Mouse (Mus musculus) hindbrain, embryonic 15.5 days (tissue): ENCODE measurements at regions not wholly inside any gene's neighbourhood (a gene's known extent, or its start where the extent isn't known, plus 50 kb on each side); places are given as distances from the start of the nearest gene placed in this dataset.

Experiments
- ATAC-seq: fragments of 200-750 bp; cut with Nextera tagmentation; 2 replicates; pipeline ENCODE4 v1.8.0; 2017; ENCODE audit warnings: low read depth, moderate number of reproducible peaks, moderate TSS enrichment; ENCODE audit not compliant: low FRiP score
- H3K27ac ChIP-seq: fragments of 300-500 bp; sonication (generic); replicated peaks from 2 replicates; pipeline ENCODE4 v1.5.1; 2015; ENCODE audit warnings: mild to moderate bottlenecking, inconsistent platforms
- H3K27me3 ChIP-seq: fragments of 300-500 bp; sonication (generic); 2 replicates; pipeline ENCODE4 v1.6.1; 2015; ENCODE audit warnings: control low read depth, inconsistent platforms
- H3K36me3 ChIP-seq: fragments of 300-500 bp; sonication (generic); 2 replicates; pipeline ENCODE4 v1.6.1; 2015; ENCODE audit warnings: control low read depth, inconsistent platforms
- H3K4me1 ChIP-seq: fragments of 300-500 bp; sonication (generic); replicated peaks from 2 replicates; pipeline ENCODE4 v1.6.1; 2015; ENCODE audit warnings: control low read depth, inconsistent platforms
- H3K4me2 ChIP-seq: fragments of 300-500 bp; sonication (generic); 2 replicates; pipeline ENCODE4 v1.6.1; 2015; ENCODE audit warnings: moderate library complexity, mild to moderate bottlenecking, inconsistent platforms
- H3K4me3 ChIP-seq: fragments of 300-500 bp; sonication (generic); 2 replicates; pipeline ENCODE4 v1.5.1; 2015; ENCODE audit warnings: mild to moderate bottlenecking, inconsistent platforms
- H3K9ac ChIP-seq: fragments of 300-500 bp; sonication (generic); 2 replicates; pipeline ENCODE4 v1.6.1; 2015; ENCODE audit warnings: inconsistent platforms
- H3K9me3 ChIP-seq: fragments of 300-500 bp; sonication (generic); 2 replicates; pipeline ENCODE4 v1.6.1; 2016; ENCODE audit warnings: control low read depth, inconsistent platforms
- WGBS: fragments of 180-500 bp; shearing (Covaris S2); methylation state at CpG from one replicate; pipeline ENCODE4 v1.1.7; 2015; 5-methylcytosine and 5-hydroxymethylcytosine counted together

DNA sequence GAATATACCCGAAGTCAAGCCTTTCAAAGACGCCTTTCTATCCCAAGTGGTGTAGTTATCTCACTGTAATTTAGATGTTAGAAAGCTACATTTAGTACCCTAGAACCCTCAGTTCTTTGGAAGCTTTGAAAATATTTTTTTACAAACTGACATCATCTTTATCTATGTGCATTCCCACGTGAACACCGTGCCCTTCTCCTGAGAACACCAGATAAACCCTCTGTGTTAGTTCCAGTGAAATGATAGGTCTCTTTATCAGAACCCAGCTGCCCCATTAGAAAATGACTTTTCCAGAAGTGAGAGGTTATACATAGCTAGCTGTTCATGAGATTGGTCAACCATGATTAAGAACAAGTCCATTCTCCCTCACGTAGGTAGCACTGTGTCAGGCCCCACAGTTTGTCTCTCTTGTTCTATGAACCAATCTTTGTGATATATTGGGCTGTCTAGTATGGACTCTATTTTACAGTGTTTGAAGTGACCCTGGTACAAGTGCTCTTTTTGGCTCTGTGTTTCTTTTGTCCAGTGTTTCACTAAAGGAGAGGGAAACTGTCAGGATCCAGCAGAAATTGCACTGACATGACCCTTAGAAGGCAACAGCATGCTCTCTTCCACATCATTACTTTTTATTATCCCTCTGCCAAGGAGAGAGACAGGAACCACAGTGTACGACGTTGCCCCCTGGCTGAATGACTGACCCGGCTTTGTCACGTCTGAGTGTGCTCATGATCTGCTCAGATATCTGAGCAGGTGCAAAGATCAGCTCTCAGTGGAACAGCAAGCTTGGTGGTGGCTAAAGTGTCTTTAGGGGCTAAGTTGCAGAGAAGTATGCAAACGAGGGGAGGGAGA is 1717.9 kb upstream of the Gm7489 start:
- Histone ChIP-seq H3K4me3 (no peak overlapping the region), H3K9ac (no peak overlapping the region), H3K36me3 (no peaks in the 10 kb centered on the region), H3K27me3 (no peaks in the 10 kb centered on the region), H3K9me3 (no peaks in the 10 kb centered on the region), H3K4me2 (no peak overlapping the region), H3K4me1 (peaks cover 5% of the 10 kb centered on the region; the same call in 1 of the 2 replicates), H3K27ac (no peak overlapping the region)
- no peak for ATAC-seq
- 69% methylated on average over 10 of the region's 10 CpGs for WGBS

GRCm38 (mm10) chr15:52167811-52168210 is 1716.9 kb upstream of the Gm7489 start:
- no peaks in the 10 kb centered on the region for H3K27me3 ChIP-seq
- no peak overlapping the region for H3K4me3 ChIP-seq
- no peaks in the 10 kb centered on the region for H3K36me3 ChIP-seq
- no peak overlapping the region for H3K4me2 ChIP-seq
- 85% methylated on average over 5 of the region's 5 CpGs for WGBS
- H3K4me1 ChIP-seq, result no peaks in the 10 kb centered on the region
- H3K9me3 ChIP-seq, result no peaks in the 10 kb centered on the region
- H3K9ac ChIP-seq, result no peak overlapping the region
- ATAC-seq, result no peak
- no peak overlapping the region for H3K27ac ChIP-seq

GRCm38 (mm10) chr15:52176951-52177350 is 1707.8 kb upstream of the Gm7489 start:
- H3K9ac ChIP-seq, result no peak overlapping the region
- no peaks in the 10 kb centered on the region for H3K27me3 ChIP-seq
- no peaks in the 10 kb centered on the region for H3K9me3 ChIP-seq
- H3K4me2 ChIP-seq, result no peak overlapping the region
- no peaks in the 10 kb centered on the region for H3K4me1 ChIP-seq
- ATAC-seq, result no peak
- H3K27ac ChIP-seq, result no peak overlapping the region
- no peaks in the 10 kb centered on the region for H3K36me3 ChIP-seq
- H3K4me3 ChIP-seq, result no peak overlapping the region
- 81% methylated on average over 1 of the region's 1 CpGs for WGBS

DNA sequence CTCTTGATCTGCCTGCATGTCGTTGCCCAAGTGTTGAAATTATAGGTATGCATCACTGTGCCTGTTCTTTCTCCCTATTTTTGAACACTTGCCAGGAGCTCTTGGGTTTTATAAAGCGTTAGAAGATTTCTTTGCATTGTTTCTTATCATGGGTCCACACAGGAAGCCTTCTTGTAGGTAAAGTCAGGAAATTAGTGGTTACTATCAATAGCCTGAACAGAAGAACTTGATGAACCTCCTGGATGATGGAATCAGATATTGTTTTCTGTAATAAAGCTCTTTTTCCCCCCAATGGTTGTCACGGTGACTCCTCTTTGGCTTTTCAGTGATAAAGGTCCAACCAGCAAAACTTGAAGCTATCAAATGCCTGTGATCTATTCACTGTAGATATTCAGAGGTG is 1706.0 kb upstream of the Gm7489 start:
- Histone ChIP-seq H3K27me3 (no peaks in the 10 kb centered on the region), H3K4me3 (no peak overlapping the region), H3K4me2 (no peak overlapping the region), H3K27ac (no peak overlapping the region), H3K9me3 (no peaks in the 10 kb centered on the region), H3K9ac (no peak overlapping the region), H3K36me3 (no peaks in the 10 kb centered on the region), H3K4me1 (no peaks in the 10 kb centered on the region)
- 84% methylated on average over 3 of the region's 3 CpGs for WGBS
- no peak for ATAC-seq

- Histone ChIP-seq H3K4me1 (no peaks in the 10 kb centered on the region), H3K4me2 (no peak overlapping the region), H3K27ac (no peak overlapping the region), H3K9me3 (no peaks in the 10 kb centered on the region), H3K9ac (no peak overlapping the region), H3K4me3 (no peak overlapping the region), H3K27me3 (no peaks in the 10 kb centered on the region), H3K36me3 (no peaks in the 10 kb centered on the region)
- ATAC-seq, result no peak
Measured at GRCm38 (mm10) chr15:52179379-52179778, 1705.3 kb upstream of the Gm7489 start.

DNA sequence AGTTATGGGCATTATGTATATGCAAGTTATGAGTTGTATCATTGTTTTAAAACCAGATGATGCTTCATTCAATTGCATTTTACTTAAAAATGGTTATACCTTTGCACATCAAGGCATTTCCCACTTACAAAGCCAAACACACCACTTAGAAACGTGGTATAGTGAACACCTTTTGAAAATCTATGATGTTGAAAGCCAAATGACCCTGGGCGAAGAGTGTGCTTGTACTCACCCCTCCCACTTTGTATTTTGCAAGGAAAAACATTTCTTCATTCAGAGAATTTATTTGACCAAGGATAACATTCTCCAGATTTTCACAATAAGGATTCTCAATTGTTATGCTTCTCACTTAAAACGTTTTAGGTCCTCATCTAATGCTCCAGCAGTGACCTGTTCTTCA is 1693.5 kb upstream of the Gm7489 start:
- no peak overlapping the region for H3K27ac ChIP-seq
- H3K27me3 ChIP-seq, result no peaks in the 10 kb centered on the region
- H3K36me3 ChIP-seq, result no peaks in the 10 kb centered on the region
- H3K4me2 ChIP-seq, result no peak overlapping the region
- no peaks in the 10 kb centered on the region for H3K4me1 ChIP-seq
- ATAC-seq, result no peak
- no peak overlapping the region for H3K4me3 ChIP-seq
- H3K9ac ChIP-seq, result no peak overlapping the region
- 72% methylated on average over 3 of the region's 3 CpGs for WGBS
- H3K9me3 ChIP-seq, result no peaks in the 10 kb centered on the region

DNA sequence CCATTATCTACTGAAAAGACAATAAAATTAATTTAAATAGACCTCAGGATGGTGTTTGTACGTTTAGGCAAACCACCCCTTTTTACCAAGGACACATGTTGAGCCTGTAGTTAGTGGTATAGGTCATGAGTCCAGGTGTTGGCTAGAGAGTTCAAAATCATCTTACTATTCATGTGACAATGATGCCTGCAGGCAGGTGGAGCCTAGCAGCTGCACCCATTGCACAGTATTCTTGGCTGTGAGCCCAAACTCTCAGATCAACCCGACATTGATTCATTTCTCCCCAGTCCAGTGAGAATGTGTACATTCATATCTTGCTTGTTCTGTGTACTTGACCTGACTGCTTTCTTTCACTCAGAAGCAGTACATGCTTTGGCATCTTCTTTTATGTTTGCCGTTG is 1677.4 kb upstream of the Gm7489 start:
- Histone ChIP-seq H3K27ac (no peak overlapping the region), H3K4me2 (no peak overlapping the region), H3K9ac (no peak overlapping the region), H3K27me3 (no peaks in the 10 kb centered on the region), H3K4me1 (no peaks in the 10 kb centered on the region), H3K9me3 (no peaks in the 10 kb centered on the region), H3K36me3 (no peaks in the 10 kb centered on the region), H3K4me3 (no peak overlapping the region)
- ATAC-seq, result no peak
- WGBS, result 66% methylated on average over 3 of the region's 3 CpGs

DNA sequence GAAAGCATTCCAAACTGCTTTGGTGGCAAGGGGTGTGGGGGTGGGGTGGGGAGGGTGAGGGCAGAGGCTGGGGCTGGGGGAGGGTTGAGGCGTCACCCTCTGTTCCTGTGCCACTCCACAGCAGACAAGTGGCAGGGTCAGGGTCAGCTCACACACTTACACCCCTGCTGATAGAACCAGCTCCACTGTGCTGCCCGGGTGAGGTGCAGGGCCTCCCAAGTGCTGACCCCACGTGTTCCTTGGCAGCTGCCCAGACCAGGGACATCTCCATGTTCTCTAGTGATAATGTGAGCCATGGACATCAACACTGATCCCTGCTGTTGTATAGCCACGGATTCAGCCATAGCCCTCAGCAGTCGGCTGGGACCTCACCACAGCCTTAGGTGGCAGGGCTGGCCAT is 1652.3 kb upstream of the Gm7489 start:
- Histone ChIP-seq H3K27me3 (no peaks in the 10 kb centered on the region), H3K36me3 (no peaks in the 10 kb centered on the region), H3K9ac (no peak overlapping the region), H3K27ac (no peak overlapping the region), H3K9me3 (no peaks in the 10 kb centered on the region), H3K4me1 (no peaks in the 10 kb centered on the region), H3K4me2 (no peak overlapping the region), H3K4me3 (no peak overlapping the region)
- 89% methylated on average over 5 of the region's 5 CpGs for WGBS
- ATAC-seq, result peak; percentile 15; the same call in 1 of the 2 replicates

- Histone ChIP-seq H3K4me1 (no peaks in the 10 kb centered on the region), H3K4me3 (no peak overlapping the region), H3K9ac (no peak overlapping the region), H3K27me3 (no peaks in the 10 kb centered on the region), H3K27ac (no peak overlapping the region), H3K36me3 (no peaks in the 10 kb centered on the region), H3K4me2 (no peak overlapping the region), H3K9me3 (no peaks in the 10 kb centered on the region)
- no peak for ATAC-seq
- 80% methylated on average over 8 of the region's 8 CpGs for WGBS
Measured at GRCm38 (mm10) chr15:52236220-52236619, 1648.5 kb upstream of the Gm7489 start.

- H3K27me3 ChIP-seq, result no peaks in the 10 kb centered on the region
- H3K4me1 ChIP-seq, result no peaks in the 10 kb centered on the region
- H3K4me2 ChIP-seq, result no peak overlapping the region
- no peaks in the 10 kb centered on the region for H3K9me3 ChIP-seq
- H3K36me3 ChIP-seq, result no peaks in the 10 kb centered on the region
- WGBS, result 95% methylated on average over 1 of the region's 1 CpGs
- ATAC-seq, result no peak
- H3K4me3 ChIP-seq, result no peak overlapping the region
- no peak overlapping the region for H3K9ac ChIP-seq
- H3K27ac ChIP-seq, result no peak overlapping the region
Measured at GRCm38 (mm10) chr15:52242890-52243289, 1641.8 kb upstream of the Gm7489 start.
